Mouse (Mus musculus) megakaryocyte, embryonic 14.5 days (primary cell): ENCODE measurements around the gene F2rl1. TPM values are rescaled to one million over a fixed set of nuclear protein-coding genes. Genes with fewer than 3 reads are reported as not detected.

Experiments
- H3K27me3 ChIP-seq: replicated peaks from 2 replicates; pipeline ENCODE3; 2012; ENCODE audit warnings: inconsistent platforms
- H3K36me3 ChIP-seq: replicated peaks from 2 replicates; pipeline ENCODE3; 2012; ENCODE audit warnings: low read length, inconsistent platforms, mixed read lengths
- H3K4me1 ChIP-seq: 2 replicates; pipeline ENCODE4 v1.6.1; 2012; ENCODE audit warnings: inconsistent platforms
- H3K4me3 ChIP-seq: replicated peaks from 2 replicates; pipeline ENCODE3; 2012; ENCODE audit warnings: moderate library complexity, mild to moderate bottlenecking, inconsistent platforms
- H3K9me3 ChIP-seq: 2 replicates; pipeline ENCODE4 v1.6.1; 2012; ENCODE audit warnings: inconsistent platforms
- FLI1 ChIP-seq: IDR thresholded peaks from 2 replicates; pipeline ENCODE4 v1.6.1; 2012; ENCODE audit warnings: low read length, inconsistent platforms, mixed read lengths
- GATA1 ChIP-seq: IDR thresholded peaks from 3 replicates; pipeline ENCODE4 v1.6.1; 2012; ENCODE audit warnings: mixed read lengths, low read length, inconsistent platforms, borderline replicate concordance
- polyA plus RNA-seq: library from polyadenylated mRNA; stranded (reverse); fragments of >175 nt; gene quantifications from 2 replicates; pipeline ENCODE4 v1.2.3, GENCODE M21; 2012; ENCODE audit warnings: low replicate concordance; ENCODE audit not compliant: insufficient read depth

Gene F2rl1
- polyA plus RNA-seq, 1 experiment, result not detected

GRCm38 (mm10) chr13:95514756-95515155 is 10.3 kb downstream of the F2rl1 start:
- no peaks in the 10 kb centered on the region for H3K36me3 ChIP-seq
- peaks cover 29% of the 10 kb centered on the region for H3K27me3 ChIP-seq
- no peaks in the 10 kb centered on the region for H3K4me1 ChIP-seq
- H3K4me3 ChIP-seq, result no peak overlapping the region
- H3K9me3 ChIP-seq, result peaks cover 5% of the 10 kb centered on the region; the same call in 1 of the 2 replicates
- no peak for TF ChIP-seq GATA1
- TF ChIP-seq FLI1, result no peak

- H3K4me3 ChIP-seq, result no peak overlapping the region
- no peaks in the 10 kb centered on the region for H3K36me3 ChIP-seq
- H3K27me3 ChIP-seq, result peaks cover 19% of the 10 kb centered on the region
- no peaks in the 10 kb centered on the region for H3K4me1 ChIP-seq
- H3K9me3 ChIP-seq, result peaks cover 5% of the 10 kb centered on the region; the same call in 1 of the 2 replicates
- TF ChIP-seq FLI1 (no peak), GATA1 (no peak)
Measured at GRCm38 (mm10) chr13:95510054-95510453, 15.0 kb downstream of the F2rl1 start.

DNA sequence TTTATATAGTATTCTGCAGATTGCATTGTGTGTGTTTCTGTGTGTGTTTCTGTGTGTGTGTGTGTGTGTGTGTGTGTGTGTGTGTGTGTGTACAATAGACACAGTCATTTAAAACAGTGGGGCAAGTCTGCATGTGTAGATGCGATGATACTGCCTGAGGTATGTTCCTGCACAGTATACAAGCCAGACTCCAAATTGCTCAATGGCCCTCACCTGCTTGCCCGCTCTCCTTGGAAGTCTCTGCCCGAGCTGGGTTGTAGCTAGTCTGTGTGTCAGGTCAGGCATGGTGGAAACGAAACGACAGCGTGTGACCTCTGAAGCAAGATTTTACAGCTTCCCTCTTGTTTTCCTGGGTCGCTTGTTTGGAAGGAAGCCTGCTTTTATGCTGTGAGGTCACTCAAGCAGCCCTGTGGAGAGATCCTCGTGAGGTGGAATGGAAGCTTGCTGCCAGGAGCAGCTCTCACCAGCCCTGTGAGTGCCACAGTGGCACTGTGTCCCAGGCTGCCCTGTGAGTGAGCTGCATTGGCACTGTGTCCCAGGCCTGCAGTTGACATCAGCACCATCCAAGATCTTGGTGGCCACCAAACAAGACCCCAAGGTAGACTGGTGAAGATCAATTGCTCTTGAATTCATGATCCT is 21.6 kb downstream of the F2rl1 start:
- no peaks in the 10 kb centered on the region for H3K36me3 ChIP-seq
- no peaks in the 10 kb centered on the region for H3K4me1 ChIP-seq
- peaks cover 25% of the 10 kb centered on the region for H3K27me3 ChIP-seq
- H3K4me3 ChIP-seq, result no peak overlapping the region
- H3K9me3 ChIP-seq, result no peaks in the 10 kb centered on the region
- TF ChIP-seq GATA1 (no peak), FLI1 (no peak)

- Histone ChIP-seq H3K27me3 (peaks cover 54% of the 10 kb centered on the region), H3K9me3 (no peaks in the 10 kb centered on the region), H3K4me1 (no peaks in the 10 kb centered on the region), H3K4me3 (no peak overlapping the region), H3K36me3 (no peaks in the 10 kb centered on the region)
- no peak for TF ChIP-seq GATA1
- TF ChIP-seq FLI1, result no peak
Measured at GRCm38 (mm10) chr13:95496601-95497000, 28.4 kb downstream of the F2rl1 start.

GRCm38 (mm10) chr13:95494812-95495211 is 30.2 kb downstream of the F2rl1 start:
- peaks cover 55% of the 10 kb centered on the region for H3K27me3 ChIP-seq
- H3K4me3 ChIP-seq, result no peak overlapping the region
- no peaks in the 10 kb centered on the region for H3K9me3 ChIP-seq
- no peaks in the 10 kb centered on the region for H3K4me1 ChIP-seq
- TF ChIP-seq GATA1, result no peak
- TF ChIP-seq FLI1, result no peak
- no peaks in the 10 kb centered on the region for H3K36me3 ChIP-seq

GRCm38 (mm10) chr13:95493296-95493695 is 31.7 kb downstream of the F2rl1 start:
- H3K9me3 ChIP-seq, result no peaks in the 10 kb centered on the region
- H3K4me3 ChIP-seq, result no peak overlapping the region
- no peaks in the 10 kb centered on the region for H3K36me3 ChIP-seq
- no peaks in the 10 kb centered on the region for H3K4me1 ChIP-seq
- TF ChIP-seq FLI1, result no peak
- no peak for TF ChIP-seq GATA1
- H3K27me3 ChIP-seq, result peaks cover 55% of the 10 kb centered on the region

DNA sequence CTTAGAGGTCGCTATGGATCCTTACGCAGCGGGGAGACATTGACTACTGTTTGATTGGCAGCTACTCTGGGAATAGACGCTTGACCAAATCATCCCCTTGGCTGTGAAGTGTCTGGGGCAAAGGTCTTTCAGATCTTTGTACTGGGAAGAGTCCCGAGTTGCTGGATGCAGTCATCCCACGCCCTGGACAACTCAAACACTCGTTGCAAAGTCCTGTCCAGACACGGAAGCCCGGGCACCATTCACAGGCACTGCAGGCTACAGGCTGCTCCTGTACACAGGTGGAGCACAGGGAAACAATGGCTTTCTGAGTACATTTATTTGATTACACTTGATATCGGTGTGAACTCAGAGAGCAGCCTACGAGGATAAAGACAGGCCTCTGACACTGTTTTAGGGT is 33.7 kb downstream of the F2rl1 start:
- H3K36me3 ChIP-seq, result no peaks in the 10 kb centered on the region
- H3K9me3 ChIP-seq, result no peaks in the 10 kb centered on the region
- H3K4me1 ChIP-seq, result no peaks in the 10 kb centered on the region
- no peak overlapping the region for H3K4me3 ChIP-seq
- TF ChIP-seq GATA1 (no peak), FLI1 (no peak)
- H3K27me3 ChIP-seq, result peaks cover 54% of the 10 kb centered on the region

DNA sequence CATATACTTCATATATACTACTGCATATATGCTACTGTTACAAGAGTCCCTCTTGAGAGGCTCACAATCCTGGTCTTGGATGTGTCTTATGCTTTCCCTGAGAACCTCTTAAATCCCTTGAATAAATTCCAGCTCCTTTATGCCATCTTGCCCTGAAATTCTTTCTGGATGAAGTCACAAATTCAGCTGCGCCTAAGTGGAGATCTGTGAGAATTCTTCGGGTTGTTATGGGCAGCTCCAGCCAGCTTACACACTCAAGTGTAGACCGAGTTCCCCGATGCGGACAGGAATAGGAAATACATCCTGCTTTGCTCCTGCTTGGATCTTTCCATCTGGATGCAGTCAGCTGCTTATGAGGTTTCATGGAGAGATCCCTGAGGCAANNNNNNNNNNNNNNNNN is 40.4 kb downstream of the F2rl1 start:
- H3K4me1 ChIP-seq, result no peaks in the 10 kb centered on the region
- peaks cover 47% of the 10 kb centered on the region for H3K27me3 ChIP-seq
- H3K36me3 ChIP-seq, result no peaks in the 10 kb centered on the region
- no peaks in the 10 kb centered on the region for H3K9me3 ChIP-seq
- TF ChIP-seq FLI1 (no peak), GATA1 (no peak)
- H3K4me3 ChIP-seq, result no peak overlapping the region

- Histone ChIP-seq H3K27me3 (peaks cover 49% of the 10 kb centered on the region), H3K4me1 (no peaks in the 10 kb centered on the region), H3K9me3 (no peaks in the 10 kb centered on the region), H3K4me3 (no peak overlapping the region), H3K36me3 (no peaks in the 10 kb centered on the region)
- TF ChIP-seq GATA1, result no peak
- TF ChIP-seq FLI1, result no peak
Measured at GRCm38 (mm10) chr13:95481428-95481827, 43.6 kb downstream of the F2rl1 start.

- no peaks in the 10 kb centered on the region for H3K9me3 ChIP-seq
- no peak within 1 kb of the TSS for H3K4me3 ChIP-seq
- peaks cover 50% of the 10 kb centered on the region for H3K27me3 ChIP-seq
- H3K36me3 ChIP-seq, result no peaks in the 10 kb centered on the region
- no peaks in the 10 kb centered on the region for H3K4me1 ChIP-seq
- no peak for TF ChIP-seq FLI1
- TF ChIP-seq GATA1, result no peak
Measured at GRCm38 (mm10) chr13:95478671-95479413, 46.2 kb downstream of the F2rl1 start, which contains the start of gene S100z. Gene S100z, minus strand, starts transcription at chr13:95478721.
